Mouse (Mus musculus) spleen, adult 2 months (tissue): ENCODE measurements around the gene Cbln3. TPM values are rescaled to one million over a fixed set of nuclear protein-coding genes. Genes with fewer than 3 reads are reported as not detected.

Source experiments
- DNase-seq, 2 experiments: peaks; one replicate each; pipeline versions ENCODE4 v3.0.0 to v3.0.0-alpha.2; 2012 to 2021; ENCODE audit warnings: low spot score in 2 of 2, low read depth in 1 of 2
- H3K27ac ChIP-seq: fragments of 200-500 bp; 2 replicates; pipeline ENCODE4 v1.5.1; 2012; ENCODE audit warnings: low read length, inconsistent platforms; ENCODE audit not compliant: insufficient read depth
- H3K27me3 ChIP-seq: fragments of 200-500 bp; 2 replicates; pipeline ENCODE4 v1.6.1; 2012; ENCODE audit warnings: mild to moderate bottlenecking, moderate library complexity, low read length, inconsistent platforms; ENCODE audit not compliant: control insufficient read depth, insufficient read depth
- H3K36me3 ChIP-seq: fragments of 200-500 bp; 2 replicates; pipeline ENCODE4 v1.6.1; 2012; ENCODE audit warnings: mild to moderate bottlenecking, low read length, inconsistent platforms; ENCODE audit not compliant: control insufficient read depth, insufficient read depth
- H3K4me1 ChIP-seq: fragments of 200-500 bp; 2 replicates; pipeline ENCODE4 v1.6.1; 2011; ENCODE audit warnings: inconsistent platforms; ENCODE audit not compliant: control insufficient read depth, insufficient read depth, insufficient read length
- H3K4me3 ChIP-seq: fragments of 200-500 bp; 2 replicates; pipeline ENCODE4 v1.5.1; 2011; ENCODE audit warnings: mild to moderate bottlenecking, inconsistent platforms; ENCODE audit not compliant: insufficient read depth, insufficient read length; ENCODE audit errors: extremely low read depth
- CTCF ChIP-seq: fragments of 200-500 bp; IDR thresholded peaks from 2 replicates; pipeline ENCODE4 v1.5.1; 2011; ENCODE audit warnings: mild to moderate bottlenecking, inconsistent platforms; ENCODE audit not compliant: insufficient read depth, insufficient read length, insufficient replicate concordance; ENCODE audit errors: extremely low read depth
- POLR2A ChIP-seq: fragments of 200-500 bp; IDR thresholded peaks from 2 replicates; pipeline ENCODE4 v1.6.1; 2011; ENCODE audit warnings: low read depth, low read length, inconsistent platforms
- WGBS: fragments of 180-500 bp; shearing (Covaris S2); methylation state at CpG from one replicate; pipeline ENCODE4 v1.1.7; 2018; 5-methylcytosine and 5-hydroxymethylcytosine counted together
- polyA plus RNA-seq: library from polyadenylated mRNA; depleted of rRNA; stranded (reverse); fragments of >200 nt; gene quantifications from 2 replicates; pipeline ENCODE4 v1.2.3, GENCODE M21; 2012; rRNA removed

Cbln3 gene
- polyA plus RNA-seq, 1 experiment: 0.07 TPM

DNA sequence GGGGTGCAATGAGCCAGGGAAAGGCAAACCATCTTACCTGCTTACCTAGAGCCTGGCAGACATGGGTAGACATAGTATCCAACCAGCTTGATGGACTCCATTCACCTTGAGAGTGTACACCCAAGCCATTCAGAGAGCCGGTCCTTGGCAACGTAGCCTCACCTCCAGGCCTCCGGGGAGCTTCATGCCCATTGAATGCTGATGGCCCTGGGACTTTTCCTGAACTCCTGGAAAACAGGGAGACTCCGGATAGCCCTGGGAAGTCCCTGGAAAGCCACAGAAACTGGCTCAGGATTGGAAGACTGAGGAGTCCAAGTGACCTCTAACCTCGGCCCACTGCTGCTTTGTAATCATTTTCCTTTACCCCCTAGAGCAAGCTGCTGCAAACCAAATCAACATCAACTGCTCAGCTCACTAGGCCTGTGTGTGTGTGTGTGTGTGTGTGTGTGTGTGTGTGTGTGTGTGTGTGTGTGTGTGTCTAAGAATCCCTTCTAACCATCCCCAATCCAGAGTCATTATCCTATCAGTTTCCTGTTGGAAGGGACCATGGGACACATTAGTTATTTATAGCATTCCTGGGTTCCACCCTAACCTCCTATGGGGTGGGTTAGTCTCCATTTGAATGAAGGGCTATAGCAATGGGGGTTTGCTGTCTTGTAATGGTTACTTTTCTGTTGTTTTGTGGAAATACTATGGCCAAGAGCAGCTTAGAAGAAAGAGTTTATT is 49.2 kb downstream of the Cbln3 start:
- TF ChIP-seq POLR2A (no peak), CTCF (no peak)
- no peaks in the 10 kb centered on the region for H3K4me1 ChIP-seq
- H3K27ac ChIP-seq: no peak overlapping the region
- no peaks in the 10 kb centered on the region for H3K36me3 ChIP-seq
- no peaks in the 10 kb centered on the region; the same call in 1 of the 2 replicates for H3K27me3 ChIP-seq
- WGBS: 76% methylated on average over 5 of the region's 5 CpGs
- no peak overlapping the region for H3K4me3 ChIP-seq
- no peak for DNase-seq

DNA sequence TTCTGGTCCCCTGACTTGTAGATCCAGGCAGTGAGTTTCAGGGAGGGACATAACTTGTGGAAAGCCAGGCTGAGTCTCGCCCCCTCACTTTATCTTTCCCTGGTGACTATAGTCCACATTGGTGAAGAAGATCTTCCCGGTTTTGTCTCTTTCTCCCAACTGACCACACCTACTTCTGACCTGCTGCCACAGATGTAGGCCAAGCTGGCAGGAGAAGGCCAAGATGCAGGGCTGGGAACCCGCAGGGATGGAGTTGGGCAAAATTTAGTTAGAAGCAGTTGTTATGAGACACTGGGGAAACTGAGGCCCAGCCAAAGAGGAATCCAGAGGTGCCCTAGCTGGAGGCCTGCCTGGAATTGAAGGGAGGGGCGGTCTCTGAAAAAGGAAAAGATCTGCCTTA is 51.1 kb downstream of the Cbln3 start:
- no peaks in the 10 kb centered on the region; the same call in 1 of the 2 replicates for H3K27me3 ChIP-seq

DNA sequence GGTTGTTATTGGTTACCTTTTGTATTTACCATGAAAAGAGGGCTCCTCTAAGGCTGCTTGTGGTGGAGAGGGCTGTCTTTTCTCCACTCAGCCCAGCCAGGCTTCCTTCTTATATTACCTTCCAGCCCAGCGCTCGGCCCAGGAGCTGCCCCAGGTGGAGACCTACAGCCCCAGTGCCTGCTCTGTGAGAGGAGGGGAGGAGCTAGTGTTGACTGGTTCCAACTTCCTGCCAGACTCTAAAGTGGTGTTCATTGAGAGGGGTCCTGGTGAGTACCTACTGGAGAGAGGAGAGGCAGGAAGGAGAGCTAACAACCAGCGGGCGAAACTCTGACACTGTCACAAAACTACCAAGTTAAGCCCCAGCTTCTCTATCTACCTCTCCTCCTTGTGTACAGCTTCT is 53.9 kb downstream of the Cbln3 start:
- H3K4me1 ChIP-seq: no peaks in the 10 kb centered on the region; the same call in 1 of the 2 replicates
- TF ChIP-seq POLR2A: no peak
- no peak for TF ChIP-seq CTCF
- DNase-seq: no peak
- 62% methylated on average over 4 of the region's 4 CpGs for WGBS
- H3K27ac ChIP-seq: no peak overlapping the region
- peaks cover 14% of the 10 kb centered on the region for H3K27me3 ChIP-seq
- H3K36me3 ChIP-seq: no peaks in the 10 kb centered on the region
- no peak overlapping the region for H3K4me3 ChIP-seq

More for the DNA sequence above, 51.1 kb downstream of the Cbln3 start:
- H3K4me1 ChIP-seq: no peaks in the 10 kb centered on the region
- DNase-seq: no peak
- TF ChIP-seq POLR2A (no peak), CTCF (no peak)
- no peak overlapping the region for H3K27ac ChIP-seq
- H3K4me3 ChIP-seq: no peak overlapping the region
- 83% methylated on average over 4 of the region's 4 CpGs for WGBS
- H3K36me3 ChIP-seq: no peaks in the 10 kb centered on the region

DNA sequence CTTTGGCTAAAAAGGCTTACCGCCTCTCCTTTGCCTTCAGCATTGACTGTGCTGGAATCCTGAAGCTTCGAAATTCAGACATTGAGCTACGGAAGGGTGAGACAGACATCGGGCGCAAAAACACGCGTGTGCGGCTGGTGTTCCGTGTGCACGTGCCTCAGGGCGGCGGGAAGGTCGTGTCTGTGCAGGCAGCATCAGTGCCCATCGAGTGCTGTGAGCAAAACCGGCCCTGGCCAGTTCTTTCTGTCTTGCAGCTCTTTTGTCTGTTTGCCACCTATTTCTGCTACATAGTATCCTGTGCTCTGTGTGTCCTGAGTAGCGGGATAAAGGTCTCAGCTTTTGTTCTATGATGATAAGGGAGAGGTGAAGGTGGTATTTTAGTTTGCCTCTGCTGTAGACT is 54.3 kb downstream of the Cbln3 start:
- WGBS: 88% methylated on average over 16 of the region's 16 CpGs
- no peak for DNase-seq
- TF ChIP-seq CTCF (no peak), POLR2A (no peak)
- H3K36me3 ChIP-seq: no peaks in the 10 kb centered on the region
- H3K4me1 ChIP-seq: no peaks in the 10 kb centered on the region; the same call in 1 of the 2 replicates
- no peak overlapping the region for H3K27ac ChIP-seq
- H3K4me3 ChIP-seq: no peak overlapping the region
- H3K27me3 ChIP-seq: peaks cover 18% of the 10 kb centered on the region

Other genes starting within 250 kb of the Cbln3 start
- gene Ipo4, start 248.4 kb downstream of the Cbln3 start, polyA plus RNA-seq: 56.7 and 62.4 TPM in 2 replicates
- gene Gm49378, start 246.5 kb downstream of the Cbln3 start, polyA plus RNA-seq: 8.2 and 8.9 TPM in 2 replicates
- gene Tm9sf1, start 240.6 kb downstream of the Cbln3 start, polyA plus RNA-seq: 44.6 and 45.1 TPM in 2 replicates
- gene Tssk4, start 234.2 kb downstream of the Cbln3 start, polyA plus RNA-seq: 1.6 TPM in 2 replicates
- 19.7 and 19.9 TPM in 2 replicates for gene Mdp1, start 223.9 kb downstream of the Cbln3 start, polyA plus RNA-seq
- gene Gmpr2, start 212.5 kb downstream of the Cbln3 start, polyA plus RNA-seq: 11.6 and 15.9 TPM in 2 replicates
- 158 and 177 TPM in 2 replicates for gene Nedd8, start 212.3 kb downstream of the Cbln3 start, polyA plus RNA-seq
- 19.0 and 20.8 TPM in 2 replicates for gene Tinf2, start 202.6 kb downstream of the Cbln3 start, polyA plus RNA-seq
- gene Tgm1, start 170.5 kb downstream of the Cbln3 start, polyA plus RNA-seq: 23.3 and 33.9 TPM in 2 replicates
- 47.3 and 62.6 TPM in 2 replicates for gene Rabggta, start 162.1 kb downstream of the Cbln3 start, polyA plus RNA-seq
- gene Dhrs1, start 138.7 kb downstream of the Cbln3 start, polyA plus RNA-seq: 62.7 and 86.6 TPM in 2 replicates
- 15.1 and 17.2 TPM in 2 replicates for gene Nop9, start 138.7 kb downstream of the Cbln3 start, polyA plus RNA-seq
- 0.33 and 0.46 TPM in 2 replicates for gene Cideb, start 125.9 kb downstream of the Cbln3 start, polyA plus RNA-seq
- gene Ltb4r2, start 123.0 kb downstream of the Cbln3 start, polyA plus RNA-seq: 0.83 and 2.1 TPM in 2 replicates
- gene Ltb4r1, start 118.4 kb downstream of the Cbln3 start, polyA plus RNA-seq: 4.2 and 6.6 TPM in 2 replicates
- gene Adcy4, start 100.3 kb downstream of the Cbln3 start, polyA plus RNA-seq: 16.3 and 17.3 TPM in 2 replicates
- gene Ripk3, start 95.5 kb downstream of the Cbln3 start, polyA plus RNA-seq: 38.8 and 48.4 TPM in 2 replicates
- 4.6 and 5.0 TPM in 2 replicates for gene Nfatc4, start 61.2 kb downstream of the Cbln3 start, polyA plus RNA-seq
- gene Nynrin, start 30.4 kb downstream of the Cbln3 start, polyA plus RNA-seq: 2.5 and 3.0 TPM in 2 replicates
- gene Khnyn, start 555 bp upstream of the Cbln3 start, polyA plus RNA-seq: 30.3 and 31.6 TPM in 2 replicates
- gene Sdr39u1, start 15.9 kb upstream of the Cbln3 start, polyA plus RNA-seq: 22.3 and 25.1 TPM in 2 replicates
- gene Cma1, start 60.3 kb upstream of the Cbln3 start, polyA plus RNA-seq: 1.0 and 1.4 TPM in 2 replicates
- not detected in 2 replicates for gene Cma2, start 66.6 kb upstream of the Cbln3 start, polyA plus RNA-seq
- 0.18 and 0.26 TPM in 2 replicates for gene Mcpt1, start 133.6 kb upstream of the Cbln3 start, polyA plus RNA-seq
- not detected in 2 replicates for gene Mcpt9, start 146.1 kb upstream of the Cbln3 start, polyA plus RNA-seq
- 0.12 TPM in 1 of 2 replicates, not detected in the other for gene Mcpt2, start 157.6 kb upstream of the Cbln3 start, polyA plus RNA-seq
- 0.23 TPM in 2 replicates for gene Mcpt4, start 177.9 kb upstream of the Cbln3 start, polyA plus RNA-seq
- gene Mcpt8, start 200.9 kb upstream of the Cbln3 start, polyA plus RNA-seq: 0.31 and 0.34 TPM in 2 replicates
- 1.7 and 2.0 TPM in 2 replicates for gene Ctsg, start 218.2 kb upstream of the Cbln3 start, polyA plus RNA-seq
- gene Gzme, start 236.2 kb upstream of the Cbln3 start, polyA plus RNA-seq: not detected in 2 replicates
- gene Gzmd, start 248.2 kb upstream of the Cbln3 start, polyA plus RNA-seq: not detected in 2 replicates